Mouse (Mus musculus): ENCODE results near the gene Nrip1. TPM values are rescaled to one million over a fixed set of nuclear protein-coding genes. Genes with fewer than 3 reads are reported as not detected.

Gene Nrip1
- polyA plus RNA-seq, 1 experiment from 2014 or later = 29.4 TPM

DNA sequence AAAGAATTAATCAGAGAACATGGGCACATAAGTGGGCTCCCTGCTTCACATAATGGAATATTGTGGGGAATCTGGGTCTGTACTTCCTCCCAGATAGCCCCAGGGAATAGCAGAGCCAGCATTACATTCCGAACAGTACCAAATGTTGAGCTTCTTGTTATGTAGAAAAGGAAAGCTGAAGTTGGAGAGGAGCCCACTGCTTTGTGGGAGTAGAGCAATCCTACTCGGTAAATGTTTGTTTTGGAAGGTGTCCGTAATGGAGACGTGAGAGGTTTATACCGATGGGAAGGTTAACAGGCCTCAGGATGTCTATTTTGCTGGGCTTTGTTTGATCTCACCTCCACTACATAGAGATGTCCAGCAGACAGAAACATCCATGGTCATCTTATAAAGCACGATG is 113.3 kb downstream of the Nrip1 start:
- Histone ChIP-seq H3K4me2 (ENCODE audit: low read depth, low read length, severe bottlenecking) (no peak overlapping the region), H3K27ac (ENCODE audit: low read depth, low read length) (no peak overlapping the region), H3K27me3 (ENCODE audit: control insufficient read depth, insufficient read depth, low read length) (no peaks in the 10 kb centered on the region), H3K4me3 (ENCODE audit: low read depth, low read length) (no peak overlapping the region), H3K36me3 (ENCODE audit: control insufficient read depth, insufficient read depth, low read length) (no peaks in the 10 kb centered on the region), H3K4me1 (replicated peaks; ENCODE audit: control insufficient read depth, insufficient read depth, low read length) (no peaks in the 10 kb centered on the region), H3K9me3 (ENCODE audit: control insufficient read depth, low read length) (no peaks in the 10 kb centered on the region), H3K9ac (ENCODE audit: low read length) (no peak overlapping the region)
- WGBS = 90% methylated on average over 6 of the region's 6 CpGs
- ATAC-seq (replicated peaks; ENCODE audit: low FRiP score) = no peak
- no peak for DNase-seq (ENCODE audit: low spot score)

DNA sequence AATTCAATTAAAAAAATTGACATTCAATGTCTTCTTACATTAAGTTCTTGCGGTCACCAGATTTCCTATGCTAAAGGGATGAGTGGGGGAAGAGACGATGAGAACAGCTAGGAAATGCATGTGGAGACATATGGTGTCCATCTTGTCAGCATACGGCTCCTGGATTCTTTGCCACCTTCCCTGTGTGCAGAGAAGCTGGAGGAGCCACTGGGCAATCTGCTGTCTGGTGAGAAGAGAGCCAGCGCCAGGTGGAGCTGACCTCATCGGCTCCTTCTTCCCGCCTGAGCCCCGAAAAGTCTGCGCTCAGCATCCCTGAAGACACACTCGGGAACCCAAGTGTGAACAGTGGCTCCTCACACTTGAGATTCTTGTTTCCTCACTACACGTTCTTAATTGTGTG is 121.8 kb downstream of the Nrip1 start:
- Histone ChIP-seq H3K9ac (ENCODE audit: low read length) (no peak overlapping the region), H3K27me3 (ENCODE audit: control insufficient read depth, insufficient read depth, low read length) (no peaks in the 10 kb centered on the region), H3K9me3 (ENCODE audit: control insufficient read depth, low read length) (no peaks in the 10 kb centered on the region), H3K4me3 (ENCODE audit: low read depth, low read length) (no peak overlapping the region), H3K27ac (ENCODE audit: low read depth, low read length) (no peak overlapping the region), H3K4me2 (ENCODE audit: low read depth, low read length, severe bottlenecking) (no peak overlapping the region), H3K4me1 (replicated peaks; ENCODE audit: control insufficient read depth, insufficient read depth, low read length) (no peaks in the 10 kb centered on the region), H3K36me3 (ENCODE audit: control insufficient read depth, insufficient read depth, low read length) (no peaks in the 10 kb centered on the region)
- 90% methylated on average over 10 of the region's 10 CpGs for WGBS
- no peak for ATAC-seq (replicated peaks; ENCODE audit: low FRiP score)
- DNase-seq (ENCODE audit: low spot score) = no peak

DNA sequence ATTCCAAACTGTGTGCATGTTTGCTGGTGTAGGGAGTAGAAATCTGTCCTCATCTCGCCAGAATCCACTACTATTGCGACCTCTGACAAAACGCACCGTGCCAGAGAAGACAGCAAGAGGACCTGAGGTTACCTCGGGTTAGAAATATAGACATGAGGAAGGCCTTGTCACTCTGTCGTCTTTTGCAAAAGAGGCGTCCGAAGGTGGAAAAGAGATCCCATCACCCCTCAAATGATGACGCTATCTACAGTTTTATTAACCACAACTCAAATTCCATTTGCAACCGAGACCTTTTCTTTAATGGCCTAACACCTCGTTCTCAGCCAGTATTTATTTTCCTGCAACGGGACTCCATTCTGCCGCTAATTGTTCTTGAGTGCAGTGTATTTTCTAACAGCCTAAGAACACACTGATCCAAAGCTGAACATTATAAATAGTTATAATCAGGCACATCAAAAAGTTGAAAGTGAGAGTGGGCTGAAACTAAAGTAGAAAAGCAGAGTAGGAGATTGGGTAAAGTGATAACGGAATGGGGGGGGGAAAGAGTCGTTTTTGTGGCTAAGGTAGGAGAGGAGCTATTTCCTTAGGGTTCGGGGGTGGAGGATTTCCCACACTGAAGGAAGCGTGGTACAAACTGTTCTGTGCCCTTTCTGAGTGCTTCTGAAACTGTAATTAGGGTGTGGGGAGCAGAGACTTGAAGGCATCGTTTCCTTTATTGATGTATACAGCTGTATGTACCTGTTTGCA is 124.1 kb downstream of the Nrip1 start:
- ATAC-seq (replicated peaks; ENCODE audit: low FRiP score) = no peak
- H3K4me2 ChIP-seq (ENCODE audit: low read depth, low read length, severe bottlenecking) = no peak overlapping the region
- H3K9ac ChIP-seq (ENCODE audit: low read length) = no peak overlapping the region
- no peak overlapping the region for H3K27ac ChIP-seq (ENCODE audit: low read depth, low read length)
- no peaks in the 10 kb centered on the region for H3K4me1 ChIP-seq (replicated peaks; ENCODE audit: control insufficient read depth, insufficient read depth, low read length)
- WGBS = 90% methylated on average over 18 of the region's 18 CpGs
- no peak overlapping the region for H3K4me3 ChIP-seq (ENCODE audit: low read depth, low read length)
- no peak for DNase-seq (ENCODE audit: low spot score)
- H3K27me3 ChIP-seq (ENCODE audit: control insufficient read depth, insufficient read depth, low read length) = no peaks in the 10 kb centered on the region
- no peaks in the 10 kb centered on the region for H3K9me3 ChIP-seq (ENCODE audit: control insufficient read depth, low read length)
- no peaks in the 10 kb centered on the region for H3K36me3 ChIP-seq (ENCODE audit: control insufficient read depth, insufficient read depth, low read length)

GRCm38 (mm10) chr16:76242850-76243249 is 130.8 kb downstream of the Nrip1 start:
- Histone ChIP-seq H3K9ac (ENCODE audit: low read length) (no peak overlapping the region), H3K36me3 (ENCODE audit: control insufficient read depth, insufficient read depth, low read length) (no peaks in the 10 kb centered on the region), H3K4me1 (replicated peaks; ENCODE audit: control insufficient read depth, insufficient read depth, low read length) (no peaks in the 10 kb centered on the region), H3K27ac (ENCODE audit: low read depth, low read length) (no peak overlapping the region), H3K4me2 (ENCODE audit: low read depth, low read length, severe bottlenecking) (no peak overlapping the region), H3K9me3 (ENCODE audit: control insufficient read depth, low read length) (no peaks in the 10 kb centered on the region), H3K27me3 (ENCODE audit: control insufficient read depth, insufficient read depth, low read length) (no peaks in the 10 kb centered on the region), H3K4me3 (ENCODE audit: low read depth, low read length) (no peak overlapping the region)
- no peak for ATAC-seq (replicated peaks; ENCODE audit: low FRiP score)
- no peak for DNase-seq (ENCODE audit: low spot score)
- 94% methylated on average over 2 of the region's 2 CpGs for WGBS

DNA sequence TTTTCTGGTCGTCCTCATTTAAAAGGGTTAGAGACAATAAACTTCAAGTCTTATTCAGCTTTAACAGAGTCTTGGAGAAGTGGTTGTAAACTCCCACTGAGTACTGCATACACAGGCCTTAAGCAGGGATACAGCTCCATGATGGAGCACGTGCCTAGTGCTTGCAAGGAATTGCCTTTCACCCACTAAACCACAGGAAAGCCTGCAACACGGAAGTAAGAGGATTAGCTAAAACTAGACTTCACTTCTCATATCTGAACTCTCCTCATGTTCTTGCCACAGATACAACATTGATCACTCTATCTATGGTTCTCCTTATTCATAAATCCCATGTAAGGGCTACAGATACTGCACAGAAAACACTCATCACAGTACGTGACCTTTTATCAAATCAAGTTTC is 132.4 kb downstream of the Nrip1 start:
- no peaks in the 10 kb centered on the region for H3K27me3 ChIP-seq (ENCODE audit: control insufficient read depth, insufficient read depth, low read length)
- 82% methylated on average over 4 of the region's 4 CpGs for WGBS
- ATAC-seq (replicated peaks; ENCODE audit: low FRiP score) (no peak), DNase-seq (ENCODE audit: low spot score) (no peak)
- H3K27ac ChIP-seq (ENCODE audit: low read depth, low read length) = no peak overlapping the region
- H3K4me2 ChIP-seq (ENCODE audit: low read depth, low read length, severe bottlenecking) = no peak overlapping the region
- H3K36me3 ChIP-seq (ENCODE audit: control insufficient read depth, insufficient read depth, low read length) = no peaks in the 10 kb centered on the region
- H3K4me1 ChIP-seq (replicated peaks; ENCODE audit: control insufficient read depth, insufficient read depth, low read length) = no peaks in the 10 kb centered on the region
- no peaks in the 10 kb centered on the region for H3K9me3 ChIP-seq (ENCODE audit: control insufficient read depth, low read length)
- H3K9ac ChIP-seq (ENCODE audit: low read length) = no peak overlapping the region
- no peak overlapping the region for H3K4me3 ChIP-seq (ENCODE audit: low read depth, low read length)

DNA sequence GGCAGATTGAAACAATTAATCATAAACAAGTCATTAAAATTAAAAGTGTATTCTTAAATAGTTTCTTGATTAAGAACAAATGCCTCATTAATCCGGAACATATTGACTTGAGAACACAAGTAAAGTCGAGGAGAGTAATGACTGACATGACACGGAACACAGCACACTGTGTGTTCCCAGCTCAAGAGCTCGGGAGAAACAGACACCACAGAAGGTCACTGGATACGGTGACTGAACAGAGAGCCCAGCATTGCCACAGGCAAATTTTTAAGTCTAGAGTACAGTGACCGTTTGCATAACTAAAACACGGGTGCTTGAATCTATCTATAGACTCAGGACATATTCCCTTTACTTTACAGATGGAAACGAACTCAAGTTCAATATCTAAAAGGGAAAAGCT is 134.3 kb downstream of the Nrip1 start:
- no peaks in the 10 kb centered on the region for H3K4me1 ChIP-seq (replicated peaks; ENCODE audit: control insufficient read depth, insufficient read depth, low read length)
- H3K4me3 ChIP-seq (ENCODE audit: low read depth, low read length) = no peak overlapping the region
- no peak overlapping the region for H3K4me2 ChIP-seq (ENCODE audit: low read depth, low read length, severe bottlenecking)
- H3K9ac ChIP-seq (ENCODE audit: low read length) = no peak overlapping the region
- H3K27ac ChIP-seq (ENCODE audit: low read depth, low read length) = no peak overlapping the region
- H3K36me3 ChIP-seq (ENCODE audit: control insufficient read depth, insufficient read depth, low read length) = no peaks in the 10 kb centered on the region
- DNase-seq (ENCODE audit: low spot score) (no peak), ATAC-seq (replicated peaks; ENCODE audit: low FRiP score) (no peak)
- no peaks in the 10 kb centered on the region for H3K9me3 ChIP-seq (ENCODE audit: control insufficient read depth, low read length)
- no peaks in the 10 kb centered on the region for H3K27me3 ChIP-seq (ENCODE audit: control insufficient read depth, insufficient read depth, low read length)
- 80% methylated on average over 8 of the region's 8 CpGs for WGBS

- no peak overlapping the region for H3K27ac ChIP-seq (ENCODE audit: low read depth, low read length)
- DNase-seq (ENCODE audit: low spot score) (no peak), ATAC-seq (replicated peaks; ENCODE audit: low FRiP score) (no peak)
- H3K4me2 ChIP-seq (ENCODE audit: low read depth, low read length, severe bottlenecking) = no peak overlapping the region
- H3K27me3 ChIP-seq (ENCODE audit: control insufficient read depth, insufficient read depth, low read length) = no peaks in the 10 kb centered on the region
- H3K4me3 ChIP-seq (ENCODE audit: low read depth, low read length) = no peak overlapping the region
- 93% methylated on average over 4 of the region's 4 CpGs for WGBS
- no peaks in the 10 kb centered on the region for H3K36me3 ChIP-seq (ENCODE audit: control insufficient read depth, insufficient read depth, low read length)
- no peak overlapping the region for H3K9ac ChIP-seq (ENCODE audit: low read length)
- H3K4me1 ChIP-seq (replicated peaks; ENCODE audit: control insufficient read depth, insufficient read depth, low read length) = no peaks in the 10 kb centered on the region
- H3K9me3 ChIP-seq (ENCODE audit: control insufficient read depth, low read length) = no peaks in the 10 kb centered on the region
Measured at GRCm38 (mm10) chr16:76238784-76239183, 134.8 kb downstream of the Nrip1 start.

Data from forebrain, embryonic 11.5 days (tissue).